Mouse (Mus musculus): ENCODE data around the gene Gucy2g.

- TF ChIP-seq EP300 (optimal IDR thresholded peaks at IDR 0.05) (no peak), CTCF (IDR thresholded peaks at IDR 0.05; ENCODE audit: low read depth) (no peak)
These were observed 91.4 kb downstream of the Gucy2g start for GRCm38 (mm10) chr19:55149646-55150045.

All from stomach, postnatal 0 days (tissue).